Mouse (Mus musculus): ENCODE results near the gene Slc35e3.

The Slc35e3 gene

DNA sequence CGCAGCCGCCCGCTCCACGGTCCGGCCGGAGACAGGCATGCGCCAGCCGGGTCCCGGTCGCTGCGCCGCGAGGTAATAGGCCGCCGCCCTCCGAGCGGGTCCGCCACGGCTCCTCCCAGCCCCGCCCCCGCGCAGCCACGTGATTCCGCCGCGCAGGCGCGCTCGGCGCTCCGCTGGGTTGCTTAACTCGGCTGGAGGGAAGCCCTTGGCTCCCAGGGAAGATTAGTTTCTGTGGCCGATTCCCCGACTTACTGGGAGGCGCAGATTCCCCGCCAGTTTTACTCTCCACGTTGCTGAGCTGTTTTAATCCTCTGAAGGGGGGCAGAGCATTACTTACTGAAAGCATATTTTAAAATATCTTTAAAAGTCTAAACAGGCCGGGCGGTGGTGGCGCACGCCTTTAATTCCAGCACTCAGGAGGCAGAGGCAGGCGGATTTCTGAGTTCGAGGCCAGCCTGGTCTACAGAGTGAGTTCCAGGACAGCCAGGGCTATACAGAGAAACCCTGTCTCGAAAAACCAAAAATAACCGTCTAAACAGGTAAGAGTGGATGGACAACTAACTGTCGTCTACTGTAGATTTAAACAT, at the start of gene Slc35e3:
Slc35e3 (minus strand) TSS at position 69 of the 587 bp plus-strand sequence.
- DNase-seq (ENCODE audit: low read depth, low spot score): no peak

DNA sequence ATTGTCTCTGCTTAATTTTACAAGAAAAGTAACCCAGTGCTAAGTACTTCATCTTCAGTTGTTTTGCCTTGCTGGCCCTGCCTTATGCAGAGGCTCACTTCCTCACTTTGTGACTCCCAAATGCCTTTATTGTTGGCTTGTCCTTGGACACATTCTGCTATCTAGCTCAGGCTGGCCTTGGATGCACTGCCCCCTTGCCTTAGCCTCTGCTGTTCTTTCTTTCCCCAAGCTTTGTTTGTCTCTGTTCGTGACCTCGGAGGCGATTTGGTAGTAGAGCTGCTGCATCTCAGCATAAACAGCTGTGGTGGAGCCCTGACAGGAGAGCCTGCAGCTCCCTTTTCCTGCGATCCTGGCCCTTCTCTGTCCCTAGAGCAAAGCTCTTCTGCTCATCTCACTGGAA, 49.0 kb upstream of the Slc35e3 start:
- no peak for DNase-seq (ENCODE audit: low read depth, low spot score)

DNA sequence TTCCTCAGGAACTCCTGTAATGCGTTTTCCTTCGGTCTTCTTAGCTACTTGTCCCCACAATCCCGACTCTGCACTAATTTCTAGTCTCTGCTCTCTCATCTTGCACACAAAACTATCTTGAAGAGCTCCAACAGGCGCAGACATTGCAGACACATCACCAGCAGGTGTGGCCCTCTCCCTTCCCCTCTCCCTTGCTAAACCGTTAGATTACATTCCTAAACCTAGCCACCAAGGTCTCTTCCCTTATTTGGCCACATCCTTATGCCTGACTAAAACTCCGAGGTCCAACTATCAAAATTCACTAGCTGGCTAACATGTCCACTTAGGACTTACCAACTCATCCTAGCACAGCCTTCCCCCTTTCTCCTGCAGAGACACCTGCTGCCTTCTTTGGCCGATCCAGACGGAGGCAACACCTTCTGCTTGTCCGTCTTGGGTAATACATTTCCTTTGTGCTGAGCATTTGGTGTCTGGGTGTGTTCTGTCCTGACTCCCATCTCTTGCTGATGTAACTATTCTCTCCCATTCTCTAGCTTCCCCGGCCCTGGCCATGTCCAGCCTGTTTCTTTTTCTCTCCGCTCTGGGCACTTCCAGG, 47.4 kb upstream of the Slc35e3 start:
- DNase-seq (ENCODE audit: low read depth, low spot score): peak; percentile 26

DNA sequence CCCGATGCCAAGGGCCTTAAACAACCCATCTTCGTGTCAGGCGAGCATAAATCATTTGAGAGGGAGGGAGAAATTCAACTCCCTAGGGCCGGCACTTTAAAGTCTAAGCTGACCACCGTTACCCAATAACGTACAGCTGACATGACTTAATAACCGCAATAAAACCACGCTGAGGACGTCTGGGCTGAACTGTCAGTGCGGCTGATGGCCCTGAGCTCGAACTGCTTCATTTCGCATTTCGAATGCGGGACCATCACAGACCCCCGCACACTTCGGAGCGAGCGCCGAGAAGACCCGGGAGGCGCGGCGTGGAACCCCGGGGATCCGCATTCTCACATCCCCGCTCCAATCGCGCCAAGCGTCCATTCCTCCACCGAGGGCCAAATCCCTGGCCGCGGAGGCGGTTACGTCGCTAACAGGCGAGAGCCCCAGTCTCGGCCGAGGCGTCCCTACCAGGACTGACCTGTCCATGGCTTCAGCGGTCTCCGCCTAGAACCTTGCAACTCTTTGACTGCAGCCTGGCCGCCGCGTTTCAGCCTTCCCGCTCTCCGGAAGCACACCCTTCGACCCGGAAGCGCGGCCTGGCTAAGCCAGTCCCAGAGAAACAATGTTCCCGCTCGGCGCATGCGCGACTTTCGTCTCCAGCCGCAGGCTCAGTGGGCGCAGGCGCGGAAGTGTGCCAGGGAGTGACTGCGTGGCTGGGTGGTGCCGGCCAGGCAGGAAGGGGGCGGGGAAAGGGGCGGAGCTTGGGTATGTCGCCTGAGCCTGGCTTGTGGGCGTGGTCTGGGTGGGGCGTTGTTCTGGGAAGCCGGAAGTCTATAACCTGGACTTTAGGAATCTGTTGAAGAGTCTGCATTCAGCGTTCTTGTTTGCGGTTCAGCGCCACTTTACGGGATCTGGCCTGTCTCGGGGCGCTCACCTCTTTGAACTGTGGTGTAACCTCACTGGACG, 46.3 kb upstream of the Slc35e3 start, which contains the start of gene Nup107:
Nup107 (minus strand) TSS at position 565 of the 951 bp plus-strand sequence.
- DNase-seq (ENCODE audit: low read depth, low spot score): peak; percentile 99

DNA sequence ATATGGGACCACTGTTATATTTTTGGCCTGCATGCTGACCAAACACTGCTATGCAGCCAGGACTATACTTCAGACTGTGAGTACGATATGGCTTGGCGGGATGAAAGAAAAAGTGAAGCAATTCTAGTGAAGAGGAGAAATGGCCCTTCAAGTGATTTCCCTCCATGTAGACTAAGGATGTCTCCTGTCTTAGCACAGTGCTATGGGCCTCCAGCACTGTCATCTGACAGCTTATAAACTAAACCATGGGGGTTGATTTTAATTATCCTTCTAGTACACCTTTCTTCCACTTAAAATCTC, 45.0 kb upstream of the Slc35e3 start:
- DNase-seq (ENCODE audit: low read depth, low spot score): peak; percentile 93

DNA sequence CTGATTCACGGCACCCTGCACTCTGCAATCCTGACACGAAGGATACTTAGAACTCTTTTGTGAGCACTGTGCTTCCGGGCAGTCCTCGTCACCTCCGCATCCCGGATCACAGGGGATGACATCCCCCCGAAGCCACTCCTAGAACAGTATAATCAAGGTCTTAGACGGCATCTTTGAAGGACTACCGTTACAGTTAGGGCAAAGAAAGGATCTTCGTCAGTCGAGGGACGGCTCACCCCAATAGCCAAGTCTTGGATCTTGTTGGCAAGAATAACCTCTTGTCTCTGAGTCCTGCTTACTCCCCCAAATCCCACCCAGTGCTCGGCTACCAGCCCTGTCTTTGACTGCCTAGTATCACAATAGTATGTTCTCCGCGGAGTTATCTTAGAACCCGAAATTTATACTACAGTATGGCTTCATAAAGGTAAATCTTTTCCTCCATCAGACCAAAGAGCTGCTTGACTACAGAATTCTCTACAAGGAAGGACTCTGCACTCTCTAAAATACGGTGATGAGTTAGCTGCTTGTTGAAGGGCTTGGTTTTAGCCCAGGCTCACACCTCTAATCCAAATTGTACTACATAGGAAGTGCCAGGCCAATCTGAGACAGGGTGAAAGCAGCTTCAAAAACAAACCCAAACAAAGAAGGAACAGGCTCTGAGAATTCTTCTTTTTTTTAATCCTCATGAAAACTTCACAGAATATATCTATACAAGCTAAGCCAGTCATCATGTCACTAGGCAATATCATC, 44.4 kb upstream of the Slc35e3 start:
- DNase-seq (ENCODE audit: low read depth, low spot score): peak; percentile 94

DNA sequence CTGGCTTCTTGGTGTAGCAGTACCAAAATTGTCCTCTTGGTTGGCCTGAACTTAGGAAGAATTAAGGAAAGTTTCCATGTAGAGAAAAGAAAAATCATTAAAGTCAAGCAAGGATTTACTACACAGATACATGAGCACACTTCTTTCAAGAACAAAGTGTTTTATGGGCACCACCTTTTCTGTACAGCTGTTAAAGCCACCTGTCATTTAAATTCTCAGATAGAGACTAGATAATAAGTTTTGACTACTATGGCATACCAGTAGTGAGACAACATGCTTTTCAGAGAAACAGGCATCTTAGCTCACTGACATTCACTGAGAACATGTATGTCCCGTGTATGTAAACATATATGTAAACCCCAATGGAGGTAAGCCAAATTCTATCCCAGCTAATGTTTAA, 43.8 kb upstream of the Slc35e3 start:
- DNase-seq (ENCODE audit: low read depth, low spot score): peak; percentile 94

DNA sequence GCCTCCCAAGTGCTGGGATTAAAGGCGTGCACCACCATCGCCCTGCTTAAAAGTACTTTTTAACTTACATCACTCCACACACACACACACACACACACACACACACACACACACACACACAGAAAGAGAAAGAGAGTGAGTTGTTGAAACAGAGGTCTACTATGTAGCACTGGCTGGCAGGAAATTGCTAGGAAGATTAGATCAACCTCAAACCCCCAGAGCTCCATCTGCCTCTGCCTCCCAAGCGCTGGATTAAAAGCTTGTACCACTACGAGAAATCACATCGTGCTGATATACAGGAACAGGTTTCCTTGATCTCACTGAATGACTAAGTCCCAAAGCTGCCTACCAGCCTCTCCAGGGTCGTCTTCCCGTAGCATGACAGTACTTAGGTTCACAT, 38.5 kb upstream of the Slc35e3 start:
- DNase-seq (ENCODE audit: low read depth, low spot score): no peak

DNA sequence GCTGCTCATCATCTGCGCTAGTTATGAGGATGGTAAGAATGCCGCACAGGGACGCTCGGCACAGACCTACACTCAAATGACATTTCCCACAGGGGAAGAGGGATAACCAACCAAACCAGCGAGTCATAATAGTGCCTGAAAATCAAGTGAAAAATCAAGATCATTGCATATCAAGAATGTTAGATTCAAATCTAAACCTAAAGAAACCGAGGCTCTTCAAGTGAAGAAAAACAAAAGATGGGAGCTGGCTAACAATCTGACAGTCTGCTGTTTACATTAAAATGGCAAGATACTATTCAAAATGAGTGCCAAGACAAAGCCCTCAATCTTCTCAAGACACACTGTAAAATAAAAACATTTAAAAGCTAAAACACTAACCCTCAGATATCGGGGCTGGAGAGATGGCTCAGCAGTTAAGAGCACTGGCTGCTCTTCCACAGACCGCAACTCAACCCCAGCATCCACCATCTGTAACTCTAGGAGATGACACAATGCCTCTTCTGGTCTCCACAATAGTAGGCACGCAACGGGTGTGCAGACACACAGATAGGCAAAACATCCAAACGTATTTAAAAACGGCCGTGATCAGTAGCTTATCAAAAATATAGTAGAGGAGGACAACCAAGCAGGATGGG, 37.7 kb upstream of the Slc35e3 start:
- peak; percentile 93 for DNase-seq (ENCODE audit: low read depth, low spot score)

DNA sequence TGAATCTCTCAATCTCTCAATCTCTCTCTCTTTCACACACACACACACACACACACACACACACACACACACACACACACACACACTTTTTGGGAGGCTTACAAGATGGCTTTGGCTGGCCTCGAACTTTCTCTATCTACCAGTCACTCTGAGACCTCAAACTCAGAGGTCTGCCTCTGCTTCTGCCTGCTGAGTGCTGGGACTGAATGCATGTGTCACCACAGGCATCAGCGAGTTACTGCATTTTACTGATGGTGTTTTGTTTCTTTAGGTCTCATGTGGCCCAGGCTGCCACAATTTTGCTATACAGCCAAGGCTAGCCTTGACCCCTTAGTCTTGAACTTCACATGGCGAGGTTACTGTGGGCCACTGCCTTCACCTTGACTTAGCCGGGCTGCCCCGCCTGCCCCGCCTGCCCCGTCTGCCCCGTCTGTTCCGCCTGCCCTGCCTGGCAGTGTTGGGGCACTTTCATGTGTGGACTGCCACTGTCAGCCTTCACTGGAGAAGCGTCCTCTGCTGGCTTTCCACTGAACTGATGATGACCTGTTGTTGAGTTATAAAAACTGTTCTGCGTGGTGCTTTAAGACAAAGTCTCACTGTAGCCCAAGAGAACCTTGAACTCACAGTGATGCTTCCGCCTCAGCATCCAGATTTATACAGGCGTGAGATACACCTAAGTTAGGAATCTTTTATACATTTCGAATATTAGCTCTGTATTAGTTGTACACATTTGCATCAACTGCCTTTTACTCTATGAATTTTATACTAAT, 36.5 kb upstream of the Slc35e3 start:
- DNase-seq (ENCODE audit: low read depth, low spot score): peak; percentile 94

DNA sequence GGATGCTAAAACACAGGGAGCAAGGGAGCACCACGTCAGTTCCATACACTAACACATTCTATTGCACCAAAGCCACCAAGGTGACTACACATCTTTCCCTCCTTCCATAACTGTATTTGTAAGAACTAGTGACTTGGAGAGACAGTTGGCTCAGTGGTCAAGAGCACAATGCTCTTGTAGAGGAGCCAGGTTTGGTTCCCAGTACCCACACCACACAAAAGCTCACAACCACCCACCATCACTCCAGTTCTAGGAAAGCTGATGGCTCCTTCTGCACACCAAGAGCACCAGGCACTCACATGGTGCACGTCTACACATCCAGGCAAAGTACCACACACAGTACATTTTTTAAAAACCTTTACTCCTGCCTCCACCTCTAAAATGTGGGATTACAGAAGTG, 35.9 kb upstream of the Slc35e3 start:
- DNase-seq (ENCODE audit: low read depth, low spot score): no peak

DNA sequence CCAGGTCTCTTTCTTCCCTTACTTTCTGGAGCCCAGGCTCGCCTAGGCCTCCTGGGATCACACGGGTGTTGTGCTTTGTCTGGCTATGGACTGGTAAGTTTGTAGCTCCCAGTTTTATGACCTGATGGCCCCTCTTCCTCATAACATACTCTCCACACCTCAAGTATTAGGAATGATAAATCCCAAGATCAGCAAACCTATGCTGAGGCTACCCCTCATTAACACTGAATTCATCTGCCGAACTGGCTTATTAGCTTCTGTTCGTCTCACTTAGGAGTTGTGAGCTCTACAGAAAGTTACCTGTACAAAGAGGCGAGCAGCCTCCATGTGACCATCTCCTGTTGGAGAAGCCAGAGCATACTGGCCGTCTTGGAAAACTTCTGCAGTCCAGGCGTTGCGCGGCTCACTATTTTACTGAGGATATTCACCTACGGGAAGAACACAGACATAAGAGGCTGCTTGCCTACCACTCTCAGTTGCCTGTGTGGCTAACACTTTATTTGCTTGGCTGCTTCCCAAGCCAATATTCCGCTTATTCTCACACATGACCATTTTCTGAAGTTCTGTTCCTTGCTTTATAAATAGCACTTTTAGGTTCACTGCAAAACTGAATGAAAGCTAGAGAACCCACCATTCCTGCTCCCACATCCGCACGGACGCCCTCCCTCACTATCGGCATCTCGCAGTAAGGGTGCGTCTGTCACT, 35.0 kb upstream of the Slc35e3 start:
- DNase-seq (ENCODE audit: low read depth, low spot score): peak; percentile 96

DNA sequence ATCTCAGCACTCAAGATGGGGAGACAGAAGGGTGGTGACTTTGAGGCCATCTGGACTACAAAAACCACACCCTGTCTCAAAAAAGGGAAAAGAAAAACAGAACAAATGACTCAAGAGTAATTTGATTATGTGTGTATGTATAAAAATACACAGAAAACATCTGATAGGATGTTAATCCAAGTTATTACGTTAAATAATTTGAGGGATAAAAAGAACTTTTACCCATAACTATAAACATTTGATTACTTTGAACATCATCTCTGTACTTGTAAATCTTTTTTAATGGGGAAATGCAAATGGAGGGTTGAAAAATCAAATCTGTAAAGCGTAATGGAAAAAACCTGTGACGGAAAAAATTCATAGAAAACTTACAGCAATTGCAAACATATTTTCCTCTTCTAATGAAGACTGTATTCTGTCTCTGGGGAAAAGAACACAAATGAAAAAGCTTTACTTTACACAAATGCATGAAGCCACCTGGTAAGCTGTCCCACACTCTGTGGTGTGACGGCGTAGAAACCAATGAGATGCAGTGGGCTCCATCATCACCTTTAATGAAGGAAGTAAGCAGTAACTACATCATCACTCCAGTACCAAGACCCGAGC, 34.2 kb upstream of the Slc35e3 start:
- peak; percentile 96 for DNase-seq (ENCODE audit: low read depth, low spot score)

DNA sequence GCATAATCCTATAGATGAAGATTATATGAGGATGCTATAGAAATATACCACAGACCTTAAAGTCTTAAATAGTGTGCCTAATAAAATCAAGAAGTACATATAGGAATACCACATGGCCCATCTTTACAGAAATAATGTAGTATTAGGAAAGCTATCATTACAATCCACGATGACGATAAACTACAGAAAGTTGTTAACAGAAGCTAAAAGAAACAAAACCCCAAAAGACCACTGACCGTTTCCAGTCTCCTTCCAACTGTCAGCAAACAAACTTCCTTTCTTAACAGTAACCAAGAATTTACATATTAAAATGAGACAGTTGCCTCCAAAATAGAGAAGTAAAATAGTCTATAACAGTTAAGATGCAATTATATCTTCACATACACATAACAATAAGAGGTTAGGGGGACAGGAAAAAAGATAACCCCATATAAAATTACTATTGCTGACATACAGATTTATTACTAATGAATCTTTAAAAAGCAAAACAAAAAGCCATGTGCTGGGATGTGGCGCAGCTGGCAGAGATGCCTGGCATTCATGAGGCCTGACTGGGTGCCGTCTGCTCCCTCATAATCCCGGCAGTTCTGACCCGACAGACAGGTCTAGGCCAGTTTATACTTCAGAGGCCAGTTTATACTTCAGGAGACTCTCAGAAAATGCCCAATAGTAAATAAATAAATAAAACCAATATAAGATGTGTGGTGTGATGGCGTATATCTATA, 33.6 kb upstream of the Slc35e3 start:
- DNase-seq (ENCODE audit: low read depth, low spot score): peak; percentile 94

DNA sequence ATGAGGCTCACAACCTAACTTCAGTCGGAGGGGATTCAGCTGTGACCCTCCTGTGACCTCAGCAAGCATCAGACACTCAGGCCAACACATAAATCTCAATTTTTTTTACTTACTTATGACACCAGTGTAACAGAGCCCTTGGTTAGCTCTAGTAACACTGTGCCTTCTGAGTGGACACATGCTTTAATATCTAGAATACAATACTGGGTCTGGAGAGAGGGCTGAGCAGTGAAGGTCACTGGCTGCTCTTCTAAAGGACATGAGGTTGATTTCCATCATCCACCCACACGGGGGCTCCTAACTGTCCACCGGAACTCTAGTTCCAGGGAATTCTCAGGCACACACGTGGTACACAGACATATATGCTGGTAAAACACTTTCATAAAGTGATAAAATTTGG, 32.8 kb upstream of the Slc35e3 start:
- DNase-seq (ENCODE audit: low read depth, low spot score): no peak

DNA sequence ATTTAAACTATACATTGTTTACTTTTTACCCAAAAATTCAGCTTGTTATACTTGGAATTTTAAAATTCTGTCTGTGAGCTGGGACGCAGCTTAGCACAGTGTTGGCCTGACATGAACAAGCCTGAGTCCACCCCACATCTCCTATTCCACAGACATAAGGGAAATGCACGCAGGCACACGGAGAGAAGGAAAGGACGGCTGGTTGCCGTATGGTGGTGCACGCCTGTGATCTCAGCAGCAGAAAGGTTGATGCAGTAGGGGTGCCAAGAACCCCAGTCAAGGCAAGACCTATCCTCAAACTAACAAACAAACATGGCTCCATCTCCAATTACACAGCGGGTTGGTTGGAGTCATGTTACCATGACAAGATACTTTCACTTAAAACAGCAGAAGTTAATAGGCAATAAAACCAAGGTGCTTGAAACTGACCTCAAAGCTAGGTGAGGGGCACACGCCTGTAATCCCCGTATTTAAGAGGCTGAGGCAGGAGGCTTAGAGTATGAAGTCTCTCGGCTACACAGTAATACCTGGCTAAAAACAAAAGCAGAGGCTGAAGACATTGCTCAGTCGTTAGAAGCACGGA, 32.3 kb upstream of the Slc35e3 start:
- peak; percentile 95 for DNase-seq (ENCODE audit: low read depth, low spot score)

DNA sequence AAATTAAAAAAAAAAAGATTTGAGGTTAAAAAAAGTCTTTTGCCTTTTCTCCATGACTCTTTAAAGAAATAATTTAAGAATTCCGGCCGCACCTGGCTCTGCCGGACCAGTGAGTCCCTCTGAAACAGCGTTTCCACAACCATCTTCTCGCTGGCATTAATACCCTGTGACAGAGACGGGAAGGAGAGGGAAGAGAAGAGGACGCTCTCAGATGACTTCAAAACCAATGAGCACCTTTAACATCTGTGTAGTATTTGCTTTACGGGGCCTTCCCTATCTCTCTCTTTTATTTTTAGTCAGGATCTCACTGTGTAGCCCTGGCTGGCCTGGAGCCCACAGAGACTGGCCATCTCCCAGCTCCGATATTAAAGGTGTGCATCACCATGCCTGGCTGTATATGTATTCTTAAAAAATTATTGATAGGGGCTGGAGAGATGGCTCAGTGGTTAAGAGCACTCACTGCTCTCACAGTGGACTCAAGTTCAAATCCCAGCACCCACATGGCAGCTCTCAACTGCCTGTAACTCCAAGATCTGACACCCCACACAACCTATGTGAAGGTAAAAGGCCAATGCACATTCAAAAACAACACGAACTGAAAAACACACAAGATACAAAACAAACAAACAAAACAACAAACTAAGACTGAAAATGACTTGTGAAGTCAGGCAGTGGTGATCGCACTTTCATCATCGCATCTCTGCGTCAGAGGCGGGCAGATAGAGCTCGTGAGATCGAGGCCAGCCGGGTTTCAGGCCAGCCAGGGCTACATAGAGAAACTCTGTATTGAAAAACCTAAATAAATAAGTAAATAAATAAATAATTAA, 31.5 kb upstream of the Slc35e3 start:
- peak; percentile 95 for DNase-seq (ENCODE audit: low read depth, low spot score)

DNA sequence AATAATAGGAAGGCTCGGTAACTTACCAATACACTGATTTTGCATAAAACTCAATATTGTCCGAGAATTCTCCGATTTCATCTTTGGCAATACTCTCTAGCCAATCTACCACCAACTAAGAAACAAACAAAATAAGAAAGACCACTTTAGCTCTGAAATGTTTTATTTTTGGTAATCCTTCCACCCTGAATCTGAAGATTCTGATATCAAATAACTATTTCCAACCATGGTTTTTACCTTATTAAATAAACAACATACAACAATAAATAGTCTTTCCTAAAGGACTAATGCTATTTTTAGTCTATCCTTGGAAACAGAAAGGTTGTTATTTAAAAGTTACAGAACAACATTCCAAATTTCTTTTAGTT, 30.9 kb upstream of the Slc35e3 start:
- peak; percentile 91 for DNase-seq (ENCODE audit: low read depth, low spot score)

All from 3T3-L1 (cell line).